Mouse (Mus musculus) embryonic facial prominence, embryonic 12.5 days (tissue): ENCODE data around the gene C130073F10Rik. TPM values are rescaled to one million over a fixed set of nuclear protein-coding genes. Genes with fewer than 3 reads are reported as not detected.
"Not testable (repeated sequence)": the region's sequence is repeated elsewhere in the genome, so short reads cannot be mapped to it uniquely, and the experiment has no call there.

Experiments
- ATAC-seq: fragments of 200-750 bp; cut with Nextera tagmentation; 2 replicates; pipeline ENCODE4 v1.8.0; 2017; ENCODE audit not compliant: insufficient number of reproducible peaks, insufficient read depth, low FRiP score, low TSS enrichment
- H3K27ac ChIP-seq: fragments of 300-500 bp; sonication (generic); 2 replicates; pipeline ENCODE4 v1.5.1; 2016; ENCODE audit warnings: mild to moderate bottlenecking
- H3K27me3 ChIP-seq: fragments of 300-500 bp; sonication (generic); 2 replicates; pipeline ENCODE4 v1.6.1; 2016; ENCODE audit warnings: mild to moderate bottlenecking, moderate library complexity
- H3K36me3 ChIP-seq: fragments of 300-500 bp; sonication (generic); 2 replicates; pipeline ENCODE4 v1.6.1; 2016; ENCODE audit warnings: mild to moderate bottlenecking
- H3K4me1 ChIP-seq: fragments of 300-500 bp; sonication (generic); 2 replicates; pipeline ENCODE4 v1.6.1; 2016
- H3K4me2 ChIP-seq: fragments of 300-500 bp; sonication (generic); replicated peaks from 2 replicates; pipeline ENCODE4 v1.6.1; 2016; ENCODE audit warnings: mild to moderate bottlenecking, moderate library complexity
- H3K4me3 ChIP-seq: fragments of 300-500 bp; sonication (generic); 2 replicates; pipeline ENCODE4 v1.5.1; 2016; ENCODE audit warnings: mild to moderate bottlenecking
- H3K9ac ChIP-seq: fragments of 300-500 bp; sonication (generic); 2 replicates; pipeline ENCODE4 v1.6.1; 2016; ENCODE audit warnings: mild to moderate bottlenecking, moderate library complexity
- H3K9me3 ChIP-seq: fragments of 300-500 bp; sonication (generic); 2 replicates; pipeline ENCODE4 v1.6.1; 2016; ENCODE audit warnings: mild to moderate bottlenecking, moderate library complexity
- WGBS: fragments of 180-500 bp; shearing (Covaris S2); methylation state at CpG from one replicate; pipeline ENCODE4 v1.1.7; 2016; 5-methylcytosine and 5-hydroxymethylcytosine counted together
- polyA plus RNA-seq: library from polyadenylated mRNA; unstranded; fragments of >200 nt; fragmentation: Nextera tagmentation; extraction: Ambion mirVana; gene quantifications from 2 replicates; pipeline ENCODE4 v1.2.1, GENCODE M21; 2016

Gene C130073F10Rik
- polyA plus RNA-seq: not detected in 2 replicates

DNA sequence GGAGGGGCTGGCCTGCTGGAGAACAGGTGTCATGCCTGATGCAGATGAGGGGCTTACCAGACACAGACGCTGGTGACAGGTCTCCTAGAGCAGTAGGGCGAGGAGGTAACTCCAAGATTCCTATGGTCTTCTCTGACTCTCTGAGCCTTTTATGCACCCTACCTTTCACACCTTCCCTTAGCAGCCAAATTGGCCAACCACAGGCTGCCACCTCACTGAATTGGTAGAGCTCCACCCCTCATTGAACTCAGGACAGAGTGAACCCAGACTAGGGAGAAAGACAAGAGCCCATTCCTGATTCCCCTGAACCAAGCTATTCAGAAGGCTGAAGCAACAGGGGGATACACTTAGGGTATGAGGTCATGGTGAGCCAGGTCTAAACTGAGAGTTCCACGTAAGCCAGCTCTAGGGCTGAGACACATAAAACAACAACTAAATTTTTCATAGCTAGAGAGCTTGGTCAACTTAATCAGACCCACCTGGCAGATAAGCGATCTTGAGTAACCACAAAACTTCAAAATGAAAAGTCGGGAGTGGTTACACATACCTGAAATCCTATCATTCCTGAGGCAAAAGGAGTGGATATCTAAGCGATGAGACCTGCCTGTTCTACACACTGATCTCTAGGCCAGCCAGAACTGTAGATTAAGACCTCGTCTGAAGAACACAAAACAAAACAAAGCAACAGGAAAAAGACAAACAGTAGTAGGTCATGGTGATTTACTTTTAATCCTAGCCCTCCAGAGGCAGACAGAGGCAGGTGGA lies at the start of gene C130073F10Rik:
TSS of gene C130073F10Rik (minus strand) at position 134 of the 765 bp plus-strand sequence.
- Histone ChIP-seq H3K4me1 (no peaks in the 10 kb centered on the region), H3K4me2 (no peak within 1 kb of the TSS), H3K27me3 (no peaks in the 10 kb centered on the region), H3K9ac (no peak within 1 kb of the TSS), H3K36me3 (no peaks in the 10 kb centered on the region), H3K9me3 (peaks cover under 1% of the 10 kb centered on the region; the same call in 1 of the 2 replicates), H3K4me3 (no peak within 1 kb of the TSS), H3K27ac (no peak within 1 kb of the TSS)
- ATAC-seq: no peak
- WGBS: 70% methylated on average over 7 of the region's 7 CpGs

DNA sequence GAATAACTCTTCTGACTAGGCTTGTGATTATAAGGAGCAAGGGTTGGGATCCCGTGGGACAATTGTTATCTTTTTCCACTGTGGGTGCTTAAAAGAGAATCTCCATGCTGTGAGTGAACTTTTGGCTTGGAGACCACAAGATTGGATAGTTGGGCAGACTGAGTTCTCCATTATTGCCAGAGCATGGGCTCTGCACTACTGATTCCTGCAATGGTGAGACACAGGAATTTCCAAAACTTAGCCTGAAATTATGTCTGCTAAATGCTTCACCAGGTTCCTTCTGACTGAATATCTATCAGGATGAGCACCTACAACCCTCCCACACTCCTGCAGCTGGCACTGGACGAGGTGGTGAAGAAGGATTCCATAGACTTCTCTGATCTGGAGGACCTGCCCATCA lies 46.5 kb upstream of the C130073F10Rik start, which contains the start of gene Gm12794:
TSS of gene Gm12794 (plus strand) at position 301 of the 400 bp plus-strand sequence.
- WGBS: 73% methylated on average over 2 of the region's 2 CpGs
- H3K4me3 ChIP-seq, ATAC-seq, H3K9me3 ChIP-seq, H3K36me3 ChIP-seq, H3K4me2 ChIP-seq, H3K27ac ChIP-seq, H3K4me1 ChIP-seq, H3K27me3 ChIP-seq, H3K9ac ChIP-seq: not testable (repeated sequence)

DNA sequence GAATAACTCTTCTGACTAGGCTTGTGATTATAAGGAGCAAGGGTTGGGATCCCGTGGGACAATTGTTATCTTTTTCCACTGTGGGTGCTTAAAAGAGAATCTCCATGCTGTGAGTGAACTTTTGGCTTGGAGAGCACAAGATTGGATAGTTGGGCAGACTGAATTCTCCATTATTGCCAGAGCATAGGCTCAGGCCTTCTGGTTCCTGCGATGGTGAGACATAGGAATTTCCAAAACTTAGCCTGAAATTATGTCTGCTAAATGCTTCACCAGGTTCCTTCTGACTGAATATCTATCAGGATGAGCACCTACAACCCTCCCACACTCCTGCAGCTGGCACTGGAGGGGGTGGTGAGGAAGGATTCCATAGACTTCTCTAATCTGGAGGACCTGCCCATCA lies 15.2 kb upstream of the C130073F10Rik start, which contains the start of gene Gm12800:
TSS of gene Gm12800 (plus strand) at position 301 of the 400 bp plus-strand sequence.
- not testable (repeated sequence) for H3K27ac ChIP-seq, ATAC-seq, H3K9ac ChIP-seq, H3K4me3 ChIP-seq, H3K4me1 ChIP-seq, H3K36me3 ChIP-seq, H3K4me2 ChIP-seq, H3K9me3 ChIP-seq, H3K27me3 ChIP-seq
- 81% methylated on average over 2 of the region's 2 CpGs for WGBS

DNA sequence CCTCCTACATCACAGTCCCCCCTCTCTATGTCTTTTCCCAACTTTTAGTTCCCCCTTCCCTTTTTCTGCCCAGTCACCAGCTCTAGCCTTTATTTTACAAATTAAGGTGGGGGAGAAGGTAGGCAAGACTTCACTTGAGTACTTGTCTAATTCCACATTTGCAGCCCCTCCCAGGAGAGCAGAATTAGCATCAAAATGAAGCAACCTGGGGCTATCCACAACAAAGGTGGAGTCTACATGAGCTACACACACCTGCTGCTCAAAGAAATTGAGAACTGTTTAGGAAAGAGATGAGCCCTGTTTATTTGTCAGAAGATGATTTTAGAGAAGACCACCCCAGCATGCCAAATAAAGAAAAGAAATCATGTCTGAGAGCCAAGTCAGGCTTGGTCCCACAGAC lies 4.2 kb downstream of the C130073F10Rik start:
- ATAC-seq: no peak

DNA sequence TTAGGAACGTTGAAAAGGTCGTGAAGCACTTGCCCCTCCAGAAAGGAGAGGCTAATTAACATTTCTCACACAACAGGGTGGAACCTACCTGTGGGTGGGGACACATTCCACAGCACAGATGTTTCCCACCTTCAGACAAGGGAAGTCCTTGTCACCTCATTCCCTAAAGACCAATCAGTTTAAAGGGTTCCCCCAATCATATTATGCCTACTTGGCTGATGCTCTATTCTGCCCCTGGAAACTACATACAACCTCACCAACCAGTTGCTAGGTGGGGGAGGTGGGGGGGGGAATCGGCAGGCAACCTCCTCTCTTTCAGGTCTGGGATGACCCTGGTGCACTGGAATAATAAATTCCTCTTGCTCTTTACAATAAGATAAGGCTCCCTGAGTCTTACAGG lies 9.9 kb downstream of the C130073F10Rik start:
- Histone ChIP-seq H3K4me2 (no peak overlapping the region), H3K27ac (no peak overlapping the region), H3K9me3 (peaks cover 1% of the 10 kb centered on the region; the same call in 1 of the 2 replicates), H3K9ac (no peak overlapping the region), H3K4me1 (no peaks in the 10 kb centered on the region), H3K4me3 (no peak overlapping the region), H3K27me3 (no peaks in the 10 kb centered on the region), H3K36me3 (no peaks in the 10 kb centered on the region)
- WGBS: 35% methylated on average over 3 of the region's 3 CpGs
- no peak for ATAC-seq

More for the DNA sequence above, 4.2 kb downstream of the C130073F10Rik start:
- H3K4me2 ChIP-seq: no peak overlapping the region
- H3K9me3 ChIP-seq: peaks cover 4% of the 10 kb centered on the region; the same call in 1 of the 2 replicates
- H3K36me3 ChIP-seq: no peaks in the 10 kb centered on the region
- no peaks in the 10 kb centered on the region for H3K4me1 ChIP-seq
- no peak overlapping the region for H3K27ac ChIP-seq
- no peak overlapping the region for H3K9ac ChIP-seq
- H3K27me3 ChIP-seq: no peaks in the 10 kb centered on the region
- H3K4me3 ChIP-seq: no peak overlapping the region

DNA sequence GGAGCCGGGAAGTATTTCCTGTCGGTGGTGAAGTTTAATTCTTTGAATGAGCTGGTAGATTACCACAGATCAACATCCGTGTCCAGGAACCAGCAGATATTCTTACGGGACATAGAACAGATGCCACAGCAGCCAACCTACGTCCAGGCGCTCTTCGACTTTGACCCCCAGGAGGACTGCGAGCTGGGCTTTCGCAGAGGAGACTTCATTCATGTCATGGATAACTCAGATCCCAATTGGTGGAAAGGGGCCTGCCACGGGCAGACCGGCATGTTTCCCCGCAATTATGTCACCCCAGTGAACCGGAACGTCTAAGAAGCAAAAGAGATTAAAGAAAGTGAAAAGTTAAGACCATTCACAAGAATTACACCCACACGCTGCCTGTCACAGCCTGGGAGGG lies 17.9 kb downstream of the C130073F10Rik start:
- H3K4me1 ChIP-seq, ATAC-seq, H3K9ac ChIP-seq, H3K9me3 ChIP-seq, H3K27ac ChIP-seq, H3K4me2 ChIP-seq, H3K27me3 ChIP-seq, H3K4me3 ChIP-seq, H3K36me3 ChIP-seq: not testable (repeated sequence)
- 75% methylated on average over 15 of the region's 15 CpGs for WGBS

DNA sequence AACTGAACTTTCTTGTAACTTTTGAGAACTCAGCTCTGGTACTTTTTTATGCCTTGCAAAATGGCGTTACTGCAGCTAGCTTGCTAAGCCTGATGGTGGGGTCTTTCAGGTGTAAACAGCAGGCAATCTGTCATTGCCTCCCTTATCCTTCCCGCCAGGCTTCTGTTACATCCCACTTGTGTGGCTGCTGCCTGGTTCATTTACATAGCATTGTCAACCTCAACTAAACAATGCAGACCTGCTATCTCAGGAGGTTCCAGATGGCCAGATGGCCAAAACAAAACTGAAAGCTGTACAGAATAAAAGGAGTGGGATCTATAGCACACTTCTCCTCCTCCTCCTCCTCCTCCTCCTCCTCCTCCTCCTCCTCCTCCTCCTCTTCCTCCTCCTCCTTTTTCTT lies 21.6 kb downstream of the C130073F10Rik start:
- not testable (repeated sequence) for ATAC-seq, H3K36me3 ChIP-seq, H3K4me1 ChIP-seq, H3K27me3 ChIP-seq, H3K9me3 ChIP-seq, H3K4me3 ChIP-seq, H3K9ac ChIP-seq, H3K4me2 ChIP-seq, H3K27ac ChIP-seq
- WGBS: 79% methylated on average over 2 of the region's 2 CpGs

DNA sequence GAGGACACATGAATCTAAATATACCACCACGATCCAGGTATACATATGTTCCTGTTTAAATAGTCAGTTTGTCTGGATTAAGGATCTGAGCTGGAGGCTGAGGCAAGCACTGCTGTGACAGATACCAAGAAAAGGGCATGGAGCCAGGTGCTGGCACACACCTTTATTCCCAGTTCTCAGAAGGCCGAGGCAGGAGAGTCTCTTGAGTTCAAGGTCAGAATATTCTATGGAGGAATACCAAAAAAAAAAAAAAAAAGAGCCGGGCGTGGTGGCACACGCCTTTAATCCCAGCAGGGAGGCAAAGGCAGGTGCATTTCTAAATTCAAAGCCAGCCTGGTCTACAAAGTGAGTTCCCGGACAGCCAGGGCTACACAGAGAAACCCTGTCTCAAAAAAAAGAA lies 31.3 kb downstream of the C130073F10Rik start:
- H3K36me3 ChIP-seq: no peaks in the 10 kb centered on the region
- no peaks in the 10 kb centered on the region for H3K27me3 ChIP-seq
- no peak for ATAC-seq
- no peak overlapping the region for H3K9ac ChIP-seq
- no peaks in the 10 kb centered on the region for H3K9me3 ChIP-seq
- H3K27ac ChIP-seq: no peak overlapping the region
- H3K4me2 ChIP-seq: no peak overlapping the region
- 88% methylated on average over 6 of the region's 6 CpGs for WGBS
- H3K4me1 ChIP-seq: no peaks in the 10 kb centered on the region
- no peak overlapping the region for H3K4me3 ChIP-seq

DNA sequence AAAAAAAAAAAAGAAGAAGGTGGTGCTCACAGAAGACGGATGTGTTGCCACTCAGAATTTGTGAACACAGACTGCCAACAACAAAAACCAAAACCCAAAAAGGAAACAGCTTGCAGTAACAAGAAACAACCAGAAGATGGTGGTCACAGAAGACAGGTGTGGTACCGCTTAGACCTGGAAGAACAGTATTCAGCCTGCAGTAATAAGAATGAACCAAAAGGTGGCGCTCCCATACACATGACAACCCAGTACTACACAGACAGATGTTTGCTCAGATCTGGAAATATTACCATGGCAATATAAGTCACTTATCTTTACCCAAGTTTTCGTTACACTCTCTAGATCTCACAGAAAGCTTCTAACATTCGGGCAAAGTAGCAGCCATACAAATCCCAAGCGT lies 32.7 kb downstream of the C130073F10Rik start:
- H3K4me2 ChIP-seq: no peak overlapping the region
- no peaks in the 10 kb centered on the region for H3K36me3 ChIP-seq
- no peaks in the 10 kb centered on the region for H3K27me3 ChIP-seq
- no peak overlapping the region for H3K4me3 ChIP-seq
- H3K9ac ChIP-seq: no peak overlapping the region
- no peaks in the 10 kb centered on the region for H3K9me3 ChIP-seq
- H3K27ac ChIP-seq: no peak overlapping the region
- ATAC-seq: no peak
- WGBS: 46% methylated on average over 6 of the region's 6 CpGs
- no peaks in the 10 kb centered on the region for H3K4me1 ChIP-seq

DNA sequence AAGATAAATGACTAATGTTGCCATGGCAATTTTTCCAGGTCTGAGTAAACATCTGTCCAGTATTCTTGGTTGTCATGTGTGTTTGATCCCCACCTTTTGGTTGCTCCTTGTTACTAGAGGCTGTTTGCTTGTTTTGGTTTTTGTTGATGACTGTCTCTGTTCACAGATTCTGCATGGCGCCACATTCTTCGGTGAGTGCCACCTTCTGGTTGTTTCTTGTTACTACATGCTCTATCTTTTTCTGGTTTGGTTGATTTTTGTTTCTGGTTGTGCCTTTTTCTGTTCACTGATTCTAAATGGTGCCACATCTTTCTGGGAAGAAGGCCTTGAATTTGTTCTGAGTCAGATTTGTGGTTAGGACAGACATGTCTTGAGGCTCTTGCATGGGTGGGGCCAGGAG lies 42.7 kb downstream of the C130073F10Rik start:
- H3K27ac ChIP-seq: no peak overlapping the region
- no peaks in the 10 kb centered on the region for H3K36me3 ChIP-seq
- 67% methylated on average over 2 of the region's 2 CpGs for WGBS
- H3K4me2 ChIP-seq: no peak overlapping the region
- peaks cover 14% of the 10 kb centered on the region; the same call in 1 of the 2 replicates for H3K9me3 ChIP-seq
- no peak overlapping the region for H3K9ac ChIP-seq
- no peak overlapping the region for H3K4me3 ChIP-seq
- ATAC-seq: no peak
- H3K27me3 ChIP-seq: no peaks in the 10 kb centered on the region
- H3K4me1 ChIP-seq: no peaks in the 10 kb centered on the region

DNA sequence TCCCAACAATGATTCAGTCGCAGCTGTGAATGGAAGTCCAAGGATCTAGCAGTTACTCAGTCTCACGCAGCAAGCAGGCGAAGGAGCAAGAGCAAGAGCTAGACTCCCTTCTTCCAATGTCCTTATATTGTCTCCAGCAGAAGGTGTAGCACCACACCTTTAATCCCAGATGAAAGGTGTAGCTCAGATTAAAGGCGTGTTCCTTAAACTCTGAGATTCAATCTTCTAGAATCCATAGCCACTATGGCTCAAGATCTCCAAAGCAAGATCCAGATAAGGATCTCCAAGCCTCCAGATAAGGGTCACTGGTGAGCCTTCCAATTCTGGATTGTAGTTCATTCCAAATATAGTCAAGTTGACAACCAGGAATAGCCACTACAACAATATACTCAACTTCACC lies 49.7 kb downstream of the C130073F10Rik start, which contains the start of gene B020004J07Rik:
TSS of gene B020004J07Rik (minus strand) at position 101 of the 400 bp plus-strand sequence.
- WGBS: 94% methylated on average over 4 of the region's 4 CpGs
- ATAC-seq, H3K4me2 ChIP-seq, H3K9me3 ChIP-seq, H3K36me3 ChIP-seq, H3K4me3 ChIP-seq, H3K27me3 ChIP-seq, H3K4me1 ChIP-seq, H3K9ac ChIP-seq, H3K27ac ChIP-seq: not testable (repeated sequence)
